Mouse (Mus musculus): ENCODE results near the gene Trim2. TPM values are rescaled to one million over a fixed set of nuclear protein-coding genes. Genes with fewer than 3 reads are reported as not detected.

Trim2 gene
- polyA plus RNA-seq (2015; fragmentation: Nextera tagmentation; extraction: Ambion mirVana) = 7.9 and 11.9 TPM in 2 replicates

- Histone ChIP-seq H3K27me3 (peaks cover 35% of the 10 kb centered on the region), H3K4me2 (no peak within 1 kb of the TSS), H3K9ac (no peak within 1 kb of the TSS), H3K27ac (no peak within 1 kb of the TSS), H3K9me3 (replicated peaks) (no peaks in the 10 kb centered on the region), H3K36me3 (no peaks in the 10 kb centered on the region), H3K4me3 (no peak within 1 kb of the TSS), H3K4me1 (replicated peaks) (peaks cover 16% of the 10 kb centered on the region)
- WGBS = 92% methylated on average over 3 of the region's 3 CpGs
- no peak for ATAC-seq (replicated peaks; ENCODE audit: insufficient number of reproducible peaks, insufficient read depth, low FRiP score, low read depth)
Measured at GRCm38 (mm10) chr3:84306777-84307176, at the start of gene Trim2. Trim2 (minus strand) TSS chr3:84306877.

- 40% methylated on average over 12 of the region's 12 CpGs for WGBS
- H3K36me3 ChIP-seq = no peaks in the 10 kb centered on the region
Measured at GRCm38 (mm10) chr3:84355930-84356689, 49.4 kb upstream of the Trim2 start.

GRCm38 (mm10) chr3:84352353-84353034 is 45.8 kb upstream of the Trim2 start:
- Histone ChIP-seq H3K27ac (no peak overlapping the region), H3K9ac (no peak overlapping the region), H3K36me3 (no peaks in the 10 kb centered on the region), H3K4me3 (no peak overlapping the region), H3K4me1 (replicated peaks) (no peaks in the 10 kb centered on the region), H3K4me2 (no peak overlapping the region), H3K9me3 (replicated peaks) (no peaks in the 10 kb centered on the region), H3K27me3 (peaks cover 13% of the 10 kb centered on the region; the same call in 1 of the 2 replicates)
- ATAC-seq (replicated peaks; ENCODE audit: insufficient number of reproducible peaks, insufficient read depth, low FRiP score, low read depth) = peak; percentile 41; the same call in 1 of the 2 replicates
- 52% methylated on average over 5 of the region's 5 CpGs for WGBS

More at GRCm38 (mm10) chr3:84355930-84356689, 49.4 kb upstream of the Trim2 start:
- ATAC-seq (replicated peaks; ENCODE audit: insufficient number of reproducible peaks, insufficient read depth, low FRiP score, low read depth) = peak; percentile 70
- Histone ChIP-seq H3K4me3 (no peak overlapping the region), H3K27ac (no peak overlapping the region), H3K4me1 (replicated peaks) (no peaks in the 10 kb centered on the region), H3K9me3 (replicated peaks) (no peaks in the 10 kb centered on the region), H3K27me3 (0 out of 2 replicates have a peak, but pooled peaks cover 3% of the 10 kb centered on the region), H3K9ac (no peak overlapping the region), H3K4me2 (no peak overlapping the region)

GRCm38 (mm10) chr3:84350311-84350710 is 43.6 kb upstream of the Trim2 start:
- no peak overlapping the region for H3K27ac ChIP-seq
- H3K9me3 ChIP-seq (replicated peaks) = no peaks in the 10 kb centered on the region
- H3K4me2 ChIP-seq = no peak overlapping the region
- H3K27me3 ChIP-seq = peaks cover 26% of the 10 kb centered on the region; the same call in 1 of the 2 replicates
- WGBS = 52% methylated on average over 6 of the region's 6 CpGs
- peaks cover 5% of the 10 kb centered on the region for H3K4me1 ChIP-seq (replicated peaks)
- H3K9ac ChIP-seq = no peak overlapping the region
- no peaks in the 10 kb centered on the region for H3K36me3 ChIP-seq
- ATAC-seq (replicated peaks; ENCODE audit: insufficient number of reproducible peaks, insufficient read depth, low FRiP score, low read depth) = no peak
- no peak overlapping the region for H3K4me3 ChIP-seq

GRCm38 (mm10) chr3:84349771-84350170 is 43.1 kb upstream of the Trim2 start:
- H3K4me3 ChIP-seq = no peak overlapping the region
- H3K9ac ChIP-seq = no peak overlapping the region
- WGBS = 89% methylated on average over 10 of the region's 10 CpGs
- H3K4me2 ChIP-seq = no peak overlapping the region
- no peaks in the 10 kb centered on the region for H3K36me3 ChIP-seq
- H3K27ac ChIP-seq = no peak overlapping the region
- no peaks in the 10 kb centered on the region for H3K9me3 ChIP-seq (replicated peaks)
- peaks cover 9% of the 10 kb centered on the region for H3K4me1 ChIP-seq (replicated peaks)
- H3K27me3 ChIP-seq = peaks cover 25% of the 10 kb centered on the region; the same call in 1 of the 2 replicates
- no peak for ATAC-seq (replicated peaks; ENCODE audit: insufficient number of reproducible peaks, insufficient read depth, low FRiP score, low read depth)

GRCm38 (mm10) chr3:84347426-84347825 is 40.7 kb upstream of the Trim2 start:
- H3K36me3 ChIP-seq = no peaks in the 10 kb centered on the region
- 69% methylated on average over 4 of the region's 4 CpGs for WGBS
- H3K9ac ChIP-seq = no peak overlapping the region
- no peak overlapping the region for H3K27ac ChIP-seq
- no peak overlapping the region for H3K4me2 ChIP-seq
- ATAC-seq (replicated peaks; ENCODE audit: insufficient number of reproducible peaks, insufficient read depth, low FRiP score, low read depth) = no peak
- peaks cover 37% of the 10 kb centered on the region for H3K27me3 ChIP-seq
- peaks cover 12% of the 10 kb centered on the region for H3K4me1 ChIP-seq (replicated peaks)
- H3K4me3 ChIP-seq = no peak overlapping the region
- no peaks in the 10 kb centered on the region for H3K9me3 ChIP-seq (replicated peaks)

- Histone ChIP-seq H3K27me3 (peaks cover 37% of the 10 kb centered on the region), H3K27ac (no peak overlapping the region), H3K36me3 (no peaks in the 10 kb centered on the region), H3K9ac (no peak overlapping the region), H3K9me3 (replicated peaks) (no peaks in the 10 kb centered on the region), H3K4me1 (replicated peaks) (peaks cover 12% of the 10 kb centered on the region), H3K4me3 (no peak overlapping the region), H3K4me2 (no peak overlapping the region)
- WGBS = 47% methylated on average over 10 of the region's 10 CpGs
- ATAC-seq (replicated peaks; ENCODE audit: insufficient number of reproducible peaks, insufficient read depth, low FRiP score, low read depth) = no peak
Measured at GRCm38 (mm10) chr3:84346456-84347150, 39.9 kb upstream of the Trim2 start.

GRCm38 (mm10) chr3:84345646-84345980 is 38.9 kb upstream of the Trim2 start:
- Histone ChIP-seq H3K27me3 (peaks cover 37% of the 10 kb centered on the region), H3K9ac (no peak overlapping the region), H3K4me1 (replicated peaks) (peaks cover 12% of the 10 kb centered on the region), H3K27ac (no peak overlapping the region), H3K4me2 (peak overlapping the region; percentile 90), H3K4me3 (peak overlapping the region; percentile 50), H3K36me3 (no peaks in the 10 kb centered on the region), H3K9me3 (replicated peaks) (no peaks in the 10 kb centered on the region)
- 45% methylated on average over 6 of the region's 6 CpGs for WGBS
- ATAC-seq (replicated peaks; ENCODE audit: insufficient number of reproducible peaks, insufficient read depth, low FRiP score, low read depth) = peak; percentile 28; the same call in 1 of the 2 replicates

- 6% methylated on average over 28 of the region's 28 CpGs for WGBS
- no peaks in the 10 kb centered on the region for H3K36me3 ChIP-seq
- peak overlapping the region; percentile 41; the same call in 1 of the 2 replicates for H3K27ac ChIP-seq
- H3K9me3 ChIP-seq (replicated peaks) = no peaks in the 10 kb centered on the region
- peak; percentile 50 for ATAC-seq (replicated peaks; ENCODE audit: insufficient number of reproducible peaks, insufficient read depth, low FRiP score, low read depth)
- peak overlapping the region; percentile 90 for H3K4me2 ChIP-seq
- H3K4me3 ChIP-seq = peak overlapping the region; percentile 50
- 0 out of 2 replicates have a peak overlapping the region, but pooled peaks have one; percentile 5 for H3K9ac ChIP-seq
- H3K4me1 ChIP-seq (replicated peaks) = peaks cover 12% of the 10 kb centered on the region
- H3K27me3 ChIP-seq = peaks cover 37% of the 10 kb centered on the region
Measured at GRCm38 (mm10) chr3:84344725-84345645, 38.3 kb upstream of the Trim2 start.

- no peak overlapping the region for H3K4me2 ChIP-seq
- no peaks in the 10 kb centered on the region for H3K36me3 ChIP-seq
- H3K4me1 ChIP-seq (replicated peaks) = peaks cover 12% of the 10 kb centered on the region
- ATAC-seq (replicated peaks; ENCODE audit: insufficient number of reproducible peaks, insufficient read depth, low FRiP score, low read depth) = no peak
- H3K27me3 ChIP-seq = peaks cover 36% of the 10 kb centered on the region
- no peak overlapping the region for H3K9ac ChIP-seq
- H3K27ac ChIP-seq = no peak overlapping the region
- 85% methylated on average over 9 of the region's 9 CpGs for whole genome bisulfite sequencing
- H3K9me3 ChIP-seq (replicated peaks) = no peaks in the 10 kb centered on the region
- no peak overlapping the region for H3K4me3 ChIP-seq
Measured at GRCm38 (mm10) chr3:84343101-84343500, 36.4 kb upstream of the Trim2 start.
